Mouse (Mus musculus) c-Kit-positive CD71-positive TER-119-positive erythroid progenitor cells, embryonic 14.5 days (primary cell): ENCODE results near the gene Hspg2.
"Not testable (repeated sequence)": the region's sequence is repeated elsewhere in the genome, so short reads cannot be mapped to it uniquely, and the experiment has no call there.

ENCODE experiments used
- DNase-seq: peaks from one replicate; pipeline ENCODE4 v3.0.0-alpha.2; 2013; ENCODE audit warnings: low spot score

Hspg2 gene

GRCm38 (mm10) chr4:137468260-137469080 is at the start of gene Hspg2:
Hspg2 (plus strand) TSS chr4:137468769.
- peak; percentile 91 for DNase-seq

DNA sequence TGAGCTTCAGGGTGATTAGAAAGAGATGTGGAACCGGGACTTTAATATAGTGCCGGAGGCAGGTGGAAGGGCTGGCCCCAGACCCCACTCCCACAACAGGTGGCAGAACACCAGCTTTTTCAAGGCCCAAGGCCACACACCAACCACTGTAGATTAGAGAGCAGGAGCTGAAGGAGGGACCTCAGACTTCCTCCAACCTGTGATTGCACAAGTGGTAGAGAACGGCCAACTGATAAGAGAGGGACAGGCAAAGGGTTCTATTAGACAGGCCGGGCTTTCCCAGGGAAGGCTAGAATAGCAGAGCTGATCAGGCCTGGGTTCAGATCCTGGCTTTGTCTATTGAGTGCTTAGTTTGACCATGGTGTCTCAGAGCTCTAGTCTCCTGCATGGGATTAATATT is 38.1 kb upstream of the Hspg2 start, which contains the start of gene Cela3b:
Gene Cela3b (minus strand): TSS at position 39 of the 400 bp plus-strand sequence.
- no peak for DNase-seq

DNA sequence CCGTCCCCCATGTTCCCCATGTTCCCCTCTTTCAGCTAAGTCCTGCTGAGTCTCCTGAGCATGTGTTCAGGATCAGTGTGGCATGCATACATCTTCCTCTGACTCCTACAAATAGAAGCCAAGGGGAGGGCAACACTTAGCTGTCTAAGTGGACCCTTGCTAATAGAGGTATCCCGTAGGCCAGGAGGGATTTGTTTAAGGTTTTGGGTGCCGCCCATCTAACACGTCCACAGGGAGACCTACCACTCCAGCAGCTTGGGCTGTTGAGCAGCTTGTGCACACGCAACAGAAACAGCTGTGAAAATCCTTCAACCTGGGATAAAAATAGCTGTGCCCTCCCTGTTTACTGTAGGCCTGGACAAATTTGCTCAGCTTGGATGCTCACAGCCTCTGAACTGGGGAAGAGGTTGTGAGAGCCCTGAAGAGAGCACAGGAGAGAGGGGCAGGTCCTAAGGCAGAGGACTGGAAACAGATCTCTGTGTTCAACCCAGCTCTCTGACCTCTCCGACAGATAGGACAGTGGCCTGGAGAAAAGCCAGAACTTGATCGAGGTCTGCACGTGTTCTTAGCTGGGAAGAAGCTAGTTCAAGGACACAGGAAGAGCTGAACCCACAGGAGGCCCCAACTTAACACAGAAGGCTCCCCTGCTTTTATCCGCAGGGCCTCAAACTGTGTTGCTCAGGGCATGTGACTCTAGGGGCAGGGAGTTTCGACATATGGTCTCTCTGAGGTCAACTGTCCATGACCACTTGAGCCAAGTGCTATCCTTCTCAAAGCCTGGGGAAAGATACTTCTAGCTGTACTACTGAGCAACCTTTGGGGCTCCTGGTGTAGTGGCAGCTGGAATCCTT is 35.6 kb upstream of the Hspg2 start:
- DNase-seq, result not testable (repeated sequence)

GRCm38 (mm10) chr4:137436979-137437669 is 31.4 kb upstream of the Hspg2 start:
- DNase-seq, result no peak

DNA sequence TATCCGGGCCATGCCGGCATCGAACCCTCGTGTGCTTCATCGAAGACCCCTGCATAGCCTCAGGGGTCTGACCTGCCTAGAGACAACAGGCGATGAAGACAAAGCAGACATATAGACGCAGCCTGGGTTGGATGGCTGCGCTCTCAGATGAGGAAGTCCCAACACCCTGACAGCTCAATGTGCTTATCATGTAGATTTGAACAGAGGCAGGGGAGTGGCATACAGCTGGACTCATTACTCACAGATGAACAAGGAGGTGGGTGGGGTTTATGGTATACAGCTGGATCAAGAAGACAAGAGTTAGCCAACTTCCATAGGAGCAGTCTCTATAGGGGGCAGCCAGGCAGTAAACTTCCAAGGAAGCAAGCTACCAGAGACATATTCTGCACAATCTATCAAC is 29.7 kb upstream of the Hspg2 start:
- DNase-seq, result peak; percentile 78

DNA sequence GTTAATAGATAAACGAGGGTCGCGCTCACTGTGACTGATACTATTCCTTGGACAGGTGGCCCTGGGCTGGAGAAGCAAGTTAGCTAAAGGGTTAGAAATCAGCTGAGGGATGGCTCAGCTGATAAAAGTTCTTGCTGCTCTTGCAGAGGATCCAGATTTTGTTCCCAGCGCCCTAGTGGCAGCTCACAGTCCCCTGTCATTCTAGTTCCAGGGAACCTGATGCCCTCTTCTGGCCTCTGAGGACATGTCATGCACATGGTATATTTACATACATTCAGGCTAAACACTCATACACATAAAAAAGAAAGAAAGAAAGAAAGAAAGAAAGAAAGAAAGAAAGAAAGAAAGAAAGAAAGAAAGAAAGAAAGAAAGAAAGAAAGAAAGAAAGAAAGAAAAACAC is 27.2 kb upstream of the Hspg2 start:
- no peak for DNase-seq

GRCm38 (mm10) chr4:137443625-137444024 is 24.9 kb upstream of the Hspg2 start:
- peak; percentile 74 for DNase-seq

- no peak for DNase-seq
Measured at GRCm38 (mm10) chr4:137445881-137446280, 22.7 kb upstream of the Hspg2 start.

GRCm38 (mm10) chr4:137447363-137448196 is 21.0 kb upstream of the Hspg2 start:
- peak; percentile 59 for DNase-seq

- DNase-seq, result no peak
Measured at GRCm38 (mm10) chr4:137448197-137448596, 20.4 kb upstream of the Hspg2 start.

DNA sequence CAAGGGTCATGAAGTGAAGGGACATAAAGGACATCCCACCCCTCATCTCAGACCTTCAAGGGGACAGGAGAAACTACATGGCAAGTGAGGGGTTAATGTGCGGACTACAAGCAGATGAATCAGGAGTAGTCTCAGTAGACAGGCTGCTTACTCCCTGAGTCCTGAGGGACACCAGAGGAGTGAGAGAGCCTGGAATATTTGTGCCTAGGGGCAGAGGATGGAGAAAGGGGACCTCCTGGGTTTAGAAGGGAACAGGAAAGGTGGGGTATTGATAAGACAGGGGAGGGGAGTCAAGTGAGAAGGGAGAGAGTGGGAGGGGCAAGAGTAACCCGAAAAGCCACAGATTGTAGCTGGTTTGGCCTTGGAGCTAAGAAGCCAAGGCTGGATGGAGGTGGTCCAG is 19.9 kb upstream of the Hspg2 start:
- no peak for DNase-seq

DNA sequence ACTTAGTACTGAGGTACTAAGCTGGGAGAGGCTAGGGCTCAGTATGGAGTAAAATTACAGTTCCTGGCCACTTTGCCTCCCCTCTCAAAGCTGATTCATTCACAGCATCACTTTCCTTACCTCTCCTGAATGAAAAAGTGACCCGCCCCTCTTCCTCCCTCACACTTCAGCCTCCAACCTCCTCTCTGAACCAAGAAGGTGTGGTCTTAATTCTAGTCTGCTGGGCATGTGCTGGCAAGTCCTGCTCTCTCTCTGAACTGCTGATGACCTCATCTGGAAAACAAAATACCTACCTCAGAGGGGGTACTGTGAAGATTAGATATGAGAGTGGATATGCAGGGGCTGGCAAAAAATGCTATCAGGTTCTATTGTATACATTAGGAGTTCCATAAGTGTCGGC is 19.4 kb upstream of the Hspg2 start:
- DNase-seq, result no peak

DNA sequence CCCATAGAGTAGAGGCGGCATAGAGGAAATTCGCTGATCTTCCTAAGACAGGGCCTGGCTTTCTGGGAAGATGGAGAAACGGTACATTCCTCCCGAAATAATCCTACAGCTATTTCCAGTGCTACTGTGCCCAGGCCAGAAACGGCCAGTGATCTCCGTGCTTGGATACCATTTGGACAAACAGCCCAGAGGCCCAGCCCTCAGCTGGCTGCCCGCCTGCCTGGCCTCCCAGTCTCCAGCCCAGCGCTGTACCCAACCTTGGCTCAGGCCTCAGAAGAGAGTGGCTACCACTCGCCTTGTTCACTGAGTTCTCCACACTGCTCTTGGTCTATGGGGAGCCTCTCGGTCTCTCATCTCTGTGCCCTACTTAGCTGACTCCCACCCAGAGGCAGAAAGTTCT is 18.9 kb upstream of the Hspg2 start:
- DNase-seq, result no peak

- no peak for DNase-seq
Measured at GRCm38 (mm10) chr4:137452190-137452589, 16.4 kb upstream of the Hspg2 start.

GRCm38 (mm10) chr4:137453234-137453767 is 15.3 kb upstream of the Hspg2 start, which contains the start of gene 1700013G24Rik:
1700013G24Rik (plus strand) TSS chr4:137453284.
- DNase-seq, result no peak

GRCm38 (mm10) chr4:137454582-137454981 is 14.0 kb upstream of the Hspg2 start:
- no peak for DNase-seq

- no peak for DNase-seq
Measured at GRCm38 (mm10) chr4:137456581-137456980, 12.0 kb upstream of the Hspg2 start.

- DNase-seq, result peak; percentile 47
Measured at GRCm38 (mm10) chr4:137457292-137457691, 11.3 kb upstream of the Hspg2 start.

GRCm38 (mm10) chr4:137458310-137458709 is 10.3 kb upstream of the Hspg2 start:
- no peak for DNase-seq

DNA sequence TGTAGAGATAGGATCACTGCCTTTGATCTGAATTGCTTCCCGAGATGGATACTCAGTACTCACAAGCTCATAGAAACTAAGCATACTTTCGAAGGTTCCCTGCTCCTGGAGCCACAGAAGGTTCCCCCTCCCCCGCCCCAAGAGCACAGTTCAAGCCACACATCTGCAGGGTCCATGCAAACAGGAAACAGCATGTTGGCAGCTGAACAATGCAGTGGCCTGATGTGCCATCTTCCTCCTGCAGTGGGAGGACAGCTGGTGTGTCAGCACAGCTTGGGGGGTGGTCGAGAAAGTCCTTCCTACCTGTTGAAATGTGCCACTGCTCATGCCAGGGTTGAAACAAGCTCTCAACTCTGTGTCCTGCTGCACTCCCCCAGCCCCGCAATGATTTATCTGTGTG is 9.7 kb upstream of the Hspg2 start:
- no peak for DNase-seq

GRCm38 (mm10) chr4:137460676-137461075 is 7.9 kb upstream of the Hspg2 start:
- DNase-seq, result no peak
